Mouse (Mus musculus) embryo, embryonic 10 days (tissue): ENCODE measurements around the gene Psrc1.

Source experiments
- DNase-seq: peaks from one replicate; pipeline ENCODE4 v3.0.0-alpha.2; 2015; ENCODE audit warnings: low spot score

Gene Psrc1

GRCm38 (mm10) chr3:108386186-108386585 lies 2.5 kb downstream of the Psrc1 start:
- no peak for DNase-seq

- DNase-seq = peak; percentile 97
Observed at GRCm38 (mm10) chr3:108389111-108389545, 5.5 kb downstream of the Psrc1 start.

- no peak for DNase-seq
Observed at GRCm38 (mm10) chr3:108392299-108392698, 8.7 kb downstream of the Psrc1 start.

- DNase-seq = no peak
Observed at GRCm38 (mm10) chr3:108392793-108393192, 9.2 kb downstream of the Psrc1 start.

GRCm38 (mm10) chr3:108398281-108398680 lies 14.6 kb downstream of the Psrc1 start:
- DNase-seq = no peak

GRCm38 (mm10) chr3:108400442-108400841 lies 16.8 kb downstream of the Psrc1 start:
- no peak for DNase-seq

GRCm38 (mm10) chr3:108401692-108402527 lies 18.3 kb downstream of the Psrc1 start:
- DNase-seq = peak; percentile 92

GRCm38 (mm10) chr3:108402528-108402920 lies 18.9 kb downstream of the Psrc1 start:
- DNase-seq = no peak

GRCm38 (mm10) chr3:108405536-108406305 lies 22.1 kb downstream of the Psrc1 start:
- DNase-seq = peak; percentile 73

- no peak for DNase-seq
Observed at GRCm38 (mm10) chr3:108406306-108406885, 22.8 kb downstream of the Psrc1 start.

GRCm38 (mm10) chr3:108408517-108409008 lies 24.9 kb downstream of the Psrc1 start:
- DNase-seq = no peak

- DNase-seq = peak; percentile 17
Observed at GRCm38 (mm10) chr3:108409656-108410358, 26.2 kb downstream of the Psrc1 start.

GRCm38 (mm10) chr3:108410359-108410714 lies 26.7 kb downstream of the Psrc1 start:
- peak; percentile 84 for DNase-seq

GRCm38 (mm10) chr3:108411026-108411753 lies 27.6 kb downstream of the Psrc1 start:
- DNase-seq = peak; percentile 50

- no peak for DNase-seq
Observed at GRCm38 (mm10) chr3:108411754-108412121, 28.1 kb downstream of the Psrc1 start.

GRCm38 (mm10) chr3:108413634-108414360 lies 30.2 kb downstream of the Psrc1 start:
- DNase-seq = no peak

GRCm38 (mm10) chr3:108414857-108415830 lies 31.5 kb downstream of the Psrc1 start, which contains the start of gene Celsr2:
Gene Celsr2 (minus strand): TSS chr3:108415552.
- DNase-seq = peak; percentile 61

GRCm38 (mm10) chr3:108415831-108416223 lies 32.2 kb downstream of the Psrc1 start:
- peak; percentile 90 for DNase-seq

GRCm38 (mm10) chr3:108423006-108423405 lies 39.4 kb downstream of the Psrc1 start:
- no peak for DNase-seq
